Comparison of ENCODE assay signal across 11 mouse cellular contexts in the genomic region with DNA sequence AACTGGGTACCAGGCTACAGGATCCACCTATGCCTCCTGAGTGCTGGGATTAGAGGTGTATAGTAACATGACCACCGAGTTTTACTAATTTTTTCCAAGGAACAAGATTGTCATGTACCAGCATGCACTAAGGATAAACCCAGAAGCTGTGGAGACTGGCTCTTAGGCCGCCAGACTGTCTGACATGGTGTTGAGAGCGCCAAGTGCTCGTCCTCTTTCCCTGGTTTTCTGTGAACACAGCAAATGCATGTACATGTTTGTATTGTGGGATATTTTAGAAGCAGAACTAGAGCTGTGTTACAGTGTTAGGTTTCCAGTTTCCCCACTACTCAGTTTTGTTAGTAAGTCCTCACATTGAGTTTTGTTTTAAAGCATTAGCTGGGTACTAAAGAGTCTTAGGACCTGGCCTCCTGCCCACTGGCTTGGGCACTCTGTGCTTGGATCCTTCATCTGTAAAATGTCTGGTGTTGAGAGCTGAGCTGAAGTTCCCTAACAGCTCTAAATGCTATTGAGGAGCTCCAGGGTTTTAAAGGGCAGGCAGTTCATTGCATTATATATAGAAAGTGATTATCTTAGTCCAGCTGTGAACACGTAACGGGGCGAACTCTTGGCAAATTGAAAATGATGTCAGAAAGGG. TPM values are rescaled to one million over a fixed set of nuclear protein-coding genes. Genes with fewer than 3 reads are reported as not detected.
DNase-seq lines count a peak whose midpoint lies in the region; ATAC-seq and TF ChIP-seq lines count a peak whose summit lies in the region.
"Had no signal": no experiment of that assay in that cellular context is flagged by ENCODE, and none has a peak within 500 bp of the region (broad histone marks: within the 10 kb centered on the region; RNA-seq: fewer than 3 reads in every experiment).

No protein-coding gene starts in this region.

- no peak overlapping the region; the same call in 1 of the 2 replicates for H3K27ac ChIP-seq in kidney, adult 2 months (ENCODE audit: insufficient read depth, low read depth, low read length)
- H3K27ac ChIP-seq in liver, embryonic 11.5 days (ENCODE audit: low read depth, low read length), result no peak overlapping the region
- H3K27ac ChIP-seq: limb, embryonic 15.5 days; macrophage; neural tube, embryonic 12.5 days had no signal

- H3K9ac ChIP-seq in liver, embryonic 11.5 days (ENCODE audit: low read depth, low read length), result no peak overlapping the region
- H3K9ac ChIP-seq: limb, embryonic 15.5 days; neural tube, embryonic 12.5 days had no signal

- no peaks in the 10 kb centered on the region for H3K27me3 ChIP-seq in kidney, adult 2 months (replicated peaks; ENCODE audit: control insufficient read depth, insufficient read depth, low read length)
- no peaks in the 10 kb centered on the region for H3K27me3 ChIP-seq in liver, embryonic 11.5 days (replicated peaks; ENCODE audit: control insufficient read depth, insufficient read depth, low read length)
- H3K27me3 ChIP-seq: limb, embryonic 15.5 days; neural tube, embryonic 12.5 days had no signal

- H3K4me1 ChIP-seq in kidney, adult 2 months (ENCODE audit: control insufficient read depth, insufficient read depth, low read length), result peaks cover 24% of the 10 kb centered on the region; the same call in 1 of the 2 replicates
- H3K4me1 ChIP-seq in liver, embryonic 11.5 days (replicated peaks; ENCODE audit: control insufficient read depth, insufficient read depth, low read length), result peaks cover 8% of the 10 kb centered on the region; the same call in 1 of the 2 replicates

- WGBS in kidney, adult 2 months, result 72% methylated on average over 7 of the region's 7 CpGs
- WGBS in liver, embryonic 11.5 days, result 83% methylated on average over 7 of the region's 7 CpGs

- no peak overlapping the region for H3K4me3 ChIP-seq in kidney, adult 2 months (ENCODE audit: insufficient read depth, low read depth, low read length)
- no peak overlapping the region for H3K4me3 ChIP-seq in liver, embryonic 11.5 days (ENCODE audit: low read depth, low read length)
- H3K4me3 ChIP-seq: limb, embryonic 15.5 days; neural tube, embryonic 12.5 days had no signal

- no peak overlapping the region for H3K4me2 ChIP-seq in liver, embryonic 11.5 days
- H3K4me2 ChIP-seq: limb, embryonic 15.5 days; neural tube, embryonic 12.5 days had no signal

- TF ChIP-seq POLR2A in kidney, adult 2 months (IDR thresholded peaks at IDR 0.05; ENCODE audit: low read depth, low read length), result no peak

- peak; percentile 23 for DNase-seq in adrenal gland, postnatal 10 days
- DNase-seq in adrenal gland, adult 8-10 months, result no peak
- DNase-seq in kidney, adult 2 months, result peak; percentile 61
- no peak for DNase-seq in kidney, postnatal 4 days
- peak; percentile 25 for DNase-seq in urinary bladder, postnatal 14 days (ENCODE audit: low spot score)
- DNase-seq in urinary bladder, adult 18-20 months (ENCODE audit: low spot score in 2 of 2), result no peak
- no peak for DNase-seq in liver, embryonic 11.5 days (ENCODE audit: low spot score)

- no peaks in the 10 kb centered on the region for H3K9me3 ChIP-seq in liver, embryonic 11.5 days (ENCODE audit: control insufficient read depth, low read length)
- H3K9me3 ChIP-seq: limb, embryonic 15.5 days; neural tube, embryonic 12.5 days had no signal

- no peak for ATAC-seq in liver, embryonic 11.5 days (replicated peaks; ENCODE audit: low FRiP score)
- no peak for ATAC-seq in megakaryocyte progenitor cell, adult 5-6 weeks (replicated peaks; ENCODE audit: poor library complexity)

- no peak for TF ChIP-seq CTCF in kidney, adult 2 months (conservative IDR thresholded peaks at IDR 0.05; ENCODE audit: insufficient read depth, insufficient read length, low read depth, low read length)

- H3K36me3 ChIP-seq in kidney, adult 2 months (ENCODE audit: control insufficient read depth, insufficient read depth, low read length), result no peaks in the 10 kb centered on the region
- H3K36me3 ChIP-seq in liver, embryonic 11.5 days (ENCODE audit: control insufficient read depth, insufficient read depth, low read length), result no peaks in the 10 kb centered on the region
- H3K36me3 ChIP-seq: limb, embryonic 15.5 days; neural tube, embryonic 12.5 days had no signal

RNA-seq across cellular contexts. Expression of a gene that starts 19.2 kb away (rescaled TPM):
- total RNA-seq in adrenal gland, postnatal 10 days (2021), result 10 to 100 TPM; 27.1 to 31.0 TPM
- 10 to 100 TPM; 25.7 to 38.0 (median 33.1) TPM for total RNA-seq in adrenal gland, adult 8-10 months (2022)
- 17.1 and 17.6 TPM in 2 replicates for polyA plus RNA-seq in kidney, adult 2 months (2012; rRNA removed)
- polyA plus RNA-seq in liver, embryonic 11.5 days (2014; fragmentation: Nextera tagmentation; extraction: Ambion mirVana), result 10.9 and 11.2 TPM in 2 replicates
- 73.2 and 80.2 TPM in 2 replicates for total RNA-seq in megakaryocyte progenitor cell, adult 5-6 weeks (2015)
- 90.9 and 125 TPM in 2 replicates for total RNA-seq in megakaryocyte progenitor cell, adult 5-6 weeks (2017)

Comparison
In these comparisons a context has a peak if more than half of its experiments do, and no peak if none do; other contexts are left out.
1. DNase-seq: peak in adrenal gland, postnatal 10 days (single experiment), kidney, adult 2 months (single experiment) and urinary bladder, postnatal 14 days (single experiment); none in adrenal gland, adult 8-10 months (single experiment), kidney, postnatal 4 days (0 of 2), urinary bladder, adult 18-20 months (0 of 2) and liver, embryonic 11.5 days (single experiment).